Mouse (Mus musculus) forebrain, embryonic 16.5 days (tissue): Measurements from ENCODE around the gene Cadm4. TPM values are rescaled to one million over a fixed set of nuclear protein-coding genes. Genes with fewer than 3 reads are reported as not detected.

Experiments used
- ATAC-seq: fragments of 200-750 bp; cut with Nextera tagmentation; 2 replicates; pipeline ENCODE4 v1.8.0; 2017; ENCODE audit warnings: mild to moderate bottlenecking, moderate library complexity
- H3K27ac ChIP-seq: fragments of 300-500 bp; sonication (generic); 2 replicates; pipeline ENCODE4 v1.5.1; 2014; ENCODE audit warnings: low read length, control low read depth
- H3K27me3 ChIP-seq: fragments of 300-500 bp; sonication (generic); replicated peaks from 2 replicates; pipeline ENCODE4 v1.6.1; 2014; ENCODE audit warnings: low read length; ENCODE audit not compliant: control insufficient read depth, insufficient read depth
- H3K36me3 ChIP-seq: fragments of 300-500 bp; sonication (generic); 2 replicates; pipeline ENCODE4 v1.6.1; 2014; ENCODE audit not compliant: control insufficient read depth, insufficient read depth
- H3K4me1 ChIP-seq: fragments of 300-500 bp; sonication (generic); replicated peaks from 2 replicates; pipeline ENCODE4 v1.6.1; 2014; ENCODE audit warnings: low read length; ENCODE audit not compliant: control insufficient read depth, insufficient read depth
- H3K4me2 ChIP-seq: fragments of 300-500 bp; sonication (generic); 2 replicates; pipeline ENCODE4 v1.6.1; 2014; ENCODE audit warnings: mild to moderate bottlenecking, low read length, control low read depth
- H3K4me3 ChIP-seq: fragments of 300-500 bp; sonication (generic); replicated peaks from 2 replicates; pipeline ENCODE4 v1.5.1; 2014; ENCODE audit warnings: mild to moderate bottlenecking, low read length, control low read depth
- H3K9ac ChIP-seq: fragments of 300-500 bp; sonication (generic); replicated peaks from 2 replicates; pipeline ENCODE4 v1.6.1; 2014; ENCODE audit warnings: low read depth, low read length, control low read depth
- H3K9me3 ChIP-seq: fragments of 300-500 bp; sonication (generic); 2 replicates; pipeline ENCODE4 v1.6.1; 2016; ENCODE audit warnings: low read length; ENCODE audit not compliant: control insufficient read depth
- WGBS: fragments of 180-500 bp; shearing (Covaris S2); extraction: QIAGEN DNeasy Blood & Tissue Kit; methylation state at CpG from one replicate; pipeline ENCODE4 v1.1.7; 2014; 5-methylcytosine and 5-hydroxymethylcytosine counted together
- polyA plus RNA-seq: library from polyadenylated mRNA; unstranded; fragments of >200 nt; fragmentation: Nextera tagmentation; extraction: Ambion mirVana; gene quantifications from 2 replicates; pipeline ENCODE4 v1.2.1, GENCODE M21; 2015

Cadm4 gene
- polyA plus RNA-seq, 1 experiment from 2014 or later: 86.8 TPM

- Histone ChIP-seq H3K36me3 (peaks cover 4% of the 10 kb centered on the region; the same call in 1 of the 2 replicates), H3K4me1 (peaks cover 5% of the 10 kb centered on the region), H3K27me3 (no peaks in the 10 kb centered on the region), H3K9me3 (no peaks in the 10 kb centered on the region), H3K4me3 (no peak overlapping the region), H3K9ac (no peak overlapping the region), H3K4me2 (no peak overlapping the region), H3K27ac (no peak overlapping the region)
- 94% methylated on average over 4 of the region's 4 CpGs for WGBS
- no peak for ATAC-seq
Observed at GRCm38 (mm10) chr7:24539686-24540085, 57.9 kb downstream of the Cadm4 start.

GRCm38 (mm10) chr7:24544506-24544905 lies 62.7 kb downstream of the Cadm4 start:
- Histone ChIP-seq H3K4me3 (no peak overlapping the region), H3K9me3 (no peaks in the 10 kb centered on the region), H3K27ac (no peak overlapping the region), H3K27me3 (no peaks in the 10 kb centered on the region), H3K4me1 (peaks cover 13% of the 10 kb centered on the region), H3K4me2 (no peak overlapping the region), H3K9ac (no peak overlapping the region), H3K36me3 (peaks cover 2% of the 10 kb centered on the region; the same call in 1 of the 2 replicates)
- 84% methylated on average over 2 of the region's 2 CpGs for WGBS
- ATAC-seq: no peak

- H3K36me3 ChIP-seq: peaks cover 2% of the 10 kb centered on the region; the same call in 1 of the 2 replicates
- H3K27ac ChIP-seq: peak within 1 kb of the TSS; percentile 56; the same call in 1 of the 2 replicates
- H3K4me3 ChIP-seq: peak within 1 kb of the TSS; percentile 83
- H3K4me2 ChIP-seq: peak within 1 kb of the TSS; percentile 80
- no peaks in the 10 kb centered on the region for H3K9me3 ChIP-seq
- WGBS: 30% methylated on average over 13 of the region's 13 CpGs
- H3K27me3 ChIP-seq: no peaks in the 10 kb centered on the region
- ATAC-seq: peak; percentile 6; the same call in 1 of the 2 replicates
- H3K9ac ChIP-seq: peak within 1 kb of the TSS; percentile 83
- H3K4me1 ChIP-seq: peaks cover 13% of the 10 kb centered on the region
Observed at GRCm38 (mm10) chr7:24546068-24546614, 64.3 kb downstream of the Cadm4 start, which contains the start of the genes Pinlyp and Xrcc1. Gene Pinlyp (minus strand): TSS chr7:24546118. Gene Xrcc1 (plus strand): TSS chr7:24546289.

GRCm38 (mm10) chr7:24546634-24547389 lies 65.0 kb downstream of the Cadm4 start:
- peak; percentile 98 for ATAC-seq
- Histone ChIP-seq H3K9ac (peak overlapping the region; percentile 83), H3K36me3 (peaks cover 2% of the 10 kb centered on the region; the same call in 1 of the 2 replicates), H3K4me1 (peaks cover 13% of the 10 kb centered on the region), H3K27ac (peak overlapping the region; percentile 56; the same call in 1 of the 2 replicates), H3K4me2 (peak overlapping the region; percentile 80), H3K9me3 (no peaks in the 10 kb centered on the region), H3K4me3 (peak overlapping the region; percentile 83), H3K27me3 (no peaks in the 10 kb centered on the region)
- under 1% methylated on average over 57 of the region's 57 CpGs for WGBS

- Histone ChIP-seq H3K27ac (no peak overlapping the region), H3K4me1 (peaks cover 13% of the 10 kb centered on the region), H3K4me2 (peak overlapping the region; percentile 63), H3K9ac (peak overlapping the region; percentile 83), H3K4me3 (peak overlapping the region; percentile 83), H3K9me3 (no peaks in the 10 kb centered on the region), H3K36me3 (peaks cover 2% of the 10 kb centered on the region; the same call in 1 of the 2 replicates), H3K27me3 (no peaks in the 10 kb centered on the region)
- WGBS: 24% methylated on average over 13 of the region's 13 CpGs
- peak; percentile 13; the same call in 1 of the 2 replicates for ATAC-seq
Observed at GRCm38 (mm10) chr7:24547534-24548036, 65.8 kb downstream of the Cadm4 start.

GRCm38 (mm10) chr7:24551985-24552759 lies 70.3 kb downstream of the Cadm4 start:
- H3K27ac ChIP-seq: no peak overlapping the region
- H3K9ac ChIP-seq: no peak overlapping the region
- H3K4me1 ChIP-seq: peaks cover 7% of the 10 kb centered on the region
- no peak overlapping the region for H3K4me2 ChIP-seq
- no peaks in the 10 kb centered on the region for H3K9me3 ChIP-seq
- no peak overlapping the region for H3K4me3 ChIP-seq
- 95% methylated on average over 12 of the region's 12 CpGs for WGBS
- peaks cover 7% of the 10 kb centered on the region for H3K36me3 ChIP-seq
- no peaks in the 10 kb centered on the region for H3K27me3 ChIP-seq
- ATAC-seq: no peak

Other genes starting within 250 kb of the Cadm4 start
- 5.5 and 6.2 TPM in 2 replicates for gene Zfp109, start 244.5 kb upstream of the Cadm4 start, polyA plus RNA-seq
- 5.7 and 6.3 TPM in 2 replicates for gene Zfp108, start 227.2 kb upstream of the Cadm4 start, polyA plus RNA-seq
- 11.7 and 12.8 TPM in 2 replicates for gene Zfp93, start 211.6 kb upstream of the Cadm4 start, polyA plus RNA-seq
- gene Zfp61, start 180.8 kb upstream of the Cadm4 start, polyA plus RNA-seq: 56.0 and 56.3 TPM in 2 replicates
- gene Zfp94, start 165.4 kb upstream of the Cadm4 start, polyA plus RNA-seq: 25.9 and 26.6 TPM in 2 replicates
- not detected in 2 replicates for gene Tescl, start 148.1 kb upstream of the Cadm4 start, polyA plus RNA-seq
- not detected in 2 replicates for gene Lypd5, start 132.8 kb upstream of the Cadm4 start, polyA plus RNA-seq
- gene Kcnn4, start 111.8 kb upstream of the Cadm4 start, polyA plus RNA-seq: 0.63 and 0.80 TPM in 2 replicates
- 30.3 and 35.2 TPM in 2 replicates for gene Smg9, start 82.4 kb upstream of the Cadm4 start, polyA plus RNA-seq
- gene Irgc1, start 29.7 kb upstream of the Cadm4 start, polyA plus RNA-seq: not detected in 2 replicates
- gene Plaur, start 19.5 kb upstream of the Cadm4 start, polyA plus RNA-seq: 2.1 and 2.3 TPM in 2 replicates
- 267 and 282 TPM in 2 replicates for gene Zfp428, start 25.0 kb downstream of the Cadm4 start, polyA plus RNA-seq
- gene AC161166.1, start 30.4 kb downstream of the Cadm4 start, polyA plus RNA-seq: 1.2 and 1.9 TPM in 2 replicates
- 26.4 and 26.5 TPM in 2 replicates for gene Irgq, start 48.7 kb downstream of the Cadm4 start, polyA plus RNA-seq
- gene Pinlyp, start 64.1 kb downstream of the Cadm4 start, polyA plus RNA-seq: not detected in 2 replicates
- gene Xrcc1, start 64.3 kb downstream of the Cadm4 start, polyA plus RNA-seq: 79.8 and 80.2 TPM in 2 replicates
- gene Ethe1, start 105.5 kb downstream of the Cadm4 start, polyA plus RNA-seq: 19.8 and 23.3 TPM in 2 replicates
- 9.9 and 11.7 TPM in 2 replicates for gene Zfp575, start 105.6 kb downstream of the Cadm4 start, polyA plus RNA-seq
- not detected in 2 replicates for gene Phldb3, start 128.7 kb downstream of the Cadm4 start, polyA plus RNA-seq
- gene Lypd3, start 154.5 kb downstream of the Cadm4 start, polyA plus RNA-seq: 0.29 and 0.58 TPM in 2 replicates
- not detected in 2 replicates for gene Tex101, start 194.7 kb downstream of the Cadm4 start, polyA plus RNA-seq
- not detected in 2 replicates for gene BC049730, start 227.2 kb downstream of the Cadm4 start, polyA plus RNA-seq
- gene Gm4763, start 244.9 kb downstream of the Cadm4 start, polyA plus RNA-seq: not detected in 2 replicates